Mouse (Mus musculus) right cerebral cortex, postnatal 4 days (tissue): ENCODE measurements around the gene F3.
"Not testable (repeated sequence)": the region's sequence is repeated elsewhere in the genome, so short reads cannot be mapped to it uniquely, and the experiment has no call there.

Source experiments
- DNase-seq: peaks from one replicate; pipeline ENCODE4 v3.0.0-alpha.2; 2022

Gene F3

GRCm38 (mm10) chr3:121739489-121740213 is 16.3 kb downstream of the F3 start:
- no peak for DNase-seq

GRCm38 (mm10) chr3:121741186-121741848 is 18.0 kb downstream of the F3 start:
- not testable (repeated sequence) for DNase-seq

GRCm38 (mm10) chr3:121754319-121755090 is 31.2 kb downstream of the F3 start:
- DNase-seq: not testable (repeated sequence)

- DNase-seq: no peak
These were observed 31.8 kb downstream of the F3 start for GRCm38 (mm10) chr3:121755152-121755551.

GRCm38 (mm10) chr3:121758373-121758772 is 35.0 kb downstream of the F3 start:
- DNase-seq: no peak

- DNase-seq: no peak
These were observed 38.9 kb downstream of the F3 start for GRCm38 (mm10) chr3:121762056-121762852.

GRCm38 (mm10) chr3:121766048-121766447 is 42.7 kb downstream of the F3 start:
- DNase-seq: no peak

- DNase-seq: no peak
These were observed 43.5 kb downstream of the F3 start for GRCm38 (mm10) chr3:121766818-121767217.

- no peak for DNase-seq
These were observed 45.4 kb downstream of the F3 start for GRCm38 (mm10) chr3:121768770-121769169.

GRCm38 (mm10) chr3:121773336-121773735 is 50.0 kb downstream of the F3 start:
- DNase-seq: not testable (repeated sequence)

GRCm38 (mm10) chr3:121777943-121778342 is 54.6 kb downstream of the F3 start:
- peak; percentile 64 for DNase-seq

- no peak for DNase-seq
These were observed 59.7 kb downstream of the F3 start for GRCm38 (mm10) chr3:121783020-121783419.
